Mouse (Mus musculus) embryonic facial prominence, embryonic 10.5 days (tissue): Measurements from ENCODE around the gene Golm1. TPM values are rescaled to one million over a fixed set of nuclear protein-coding genes. Genes with fewer than 3 reads are reported as not detected.

Source experiments
- DNase-seq: peaks from one replicate; pipeline ENCODE4 v3.0.0-alpha.2; 2017; ENCODE audit warnings: low spot score
- H3K27ac ChIP-seq: fragments of 300-500 bp; sonication (generic); replicated peaks from 2 replicates; pipeline ENCODE4 v1.5.1; 2016; ENCODE audit warnings: mild to moderate bottlenecking
- H3K27me3 ChIP-seq: fragments of 300-500 bp; sonication (generic); replicated peaks from 2 replicates; pipeline ENCODE4 v1.6.1; 2016; ENCODE audit warnings: low read depth, mild to moderate bottlenecking; ENCODE audit not compliant: poor library complexity, severe bottlenecking
- H3K36me3 ChIP-seq: fragments of 300-500 bp; sonication (generic); replicated peaks from 2 replicates; pipeline ENCODE4 v1.6.1; 2016; ENCODE audit warnings: mild to moderate bottlenecking, moderate library complexity
- H3K4me1 ChIP-seq: fragments of 300-500 bp; sonication (generic); 2 replicates; pipeline ENCODE4 v1.6.1; 2016
- H3K4me3 ChIP-seq: fragments of 300-500 bp; sonication (generic); 2 replicates; pipeline ENCODE4 v1.5.1; 2016; ENCODE audit warnings: mild to moderate bottlenecking, moderate library complexity
- H3K9me3 ChIP-seq: fragments of 300-500 bp; sonication (generic); 2 replicates; pipeline ENCODE4 v1.6.1; 2016; ENCODE audit warnings: mild to moderate bottlenecking
- WGBS: fragments of 180-500 bp; shearing (Covaris S2); methylation state at CpG from one replicate; pipeline ENCODE4 v1.1.7; 2016; 5-methylcytosine and 5-hydroxymethylcytosine counted together
- polyA plus RNA-seq: library from polyadenylated mRNA; unstranded; fragments of >200 nt; fragmentation: Nextera tagmentation; extraction: Ambion mirVana; gene quantifications from 2 replicates; pipeline ENCODE4 v1.2.1, GENCODE M21; 2016

Golm1 gene
- polyA plus RNA-seq, 1 experiment from 2014 or later = 99.3 TPM

- H3K27ac ChIP-seq = peak overlapping the region; percentile 97
- no peaks in the 10 kb centered on the region for H3K9me3 ChIP-seq
- H3K4me1 ChIP-seq = peaks cover 35% of the 10 kb centered on the region
- H3K4me3 ChIP-seq = peak overlapping the region; percentile 91
- 2% methylated on average over 3 of the region's 3 CpGs for WGBS
- no peaks in the 10 kb centered on the region for H3K27me3 ChIP-seq
- H3K36me3 ChIP-seq = peaks cover 13% of the 10 kb centered on the region
- DNase-seq = peak; percentile 63
Measured at GRCm38 (mm10) chr13:59674215-59674614, 1.4 kb downstream of the Golm1 start.

DNA sequence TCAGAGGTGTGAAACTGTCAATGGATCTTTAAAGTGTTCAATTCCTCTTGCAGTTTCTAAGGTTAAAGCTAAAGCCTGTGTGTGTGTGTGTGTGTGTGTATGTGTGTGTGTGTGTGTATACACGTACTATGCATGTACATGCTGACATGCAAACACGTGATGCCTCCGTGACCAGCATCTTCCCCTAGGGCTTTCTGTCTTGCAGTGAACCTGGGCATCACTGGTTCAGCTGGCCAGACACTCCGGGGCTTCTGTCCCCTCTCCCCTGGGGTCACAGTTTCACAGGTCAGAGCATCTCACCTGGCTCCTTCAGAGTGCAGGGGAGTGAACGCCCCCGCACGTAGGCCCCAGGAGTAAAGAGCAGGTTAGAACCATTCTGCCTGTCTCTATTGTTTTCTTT, 2.0 kb downstream of the Golm1 start:
- WGBS = 30% methylated on average over 7 of the region's 7 CpGs

GRCm38 (mm10) chr13:59672248-59672647, 3.4 kb downstream of the Golm1 start:
- Histone ChIP-seq H3K36me3 (peaks cover 24% of the 10 kb centered on the region), H3K27me3 (no peaks in the 10 kb centered on the region), H3K27ac (0 out of 2 replicates have a peak overlapping the region, but pooled peaks have one; percentile 21), H3K9me3 (no peaks in the 10 kb centered on the region), H3K4me3 (no peak overlapping the region), H3K4me1 (peaks cover 35% of the 10 kb centered on the region)
- DNase-seq = no peak
- 69% methylated on average over 6 of the region's 6 CpGs for WGBS

More for the DNA sequence above, 2.0 kb downstream of the Golm1 start:
- H3K4me1 ChIP-seq = peaks cover 31% of the 10 kb centered on the region
- DNase-seq = peak; percentile 38
- peak overlapping the region; percentile 97 for H3K27ac ChIP-seq
- H3K4me3 ChIP-seq = peak overlapping the region; percentile 91
- no peaks in the 10 kb centered on the region for H3K9me3 ChIP-seq
- no peaks in the 10 kb centered on the region for H3K27me3 ChIP-seq
- peaks cover 17% of the 10 kb centered on the region for H3K36me3 ChIP-seq

- DNase-seq = no peak
- Histone ChIP-seq H3K27me3 (no peaks in the 10 kb centered on the region), H3K9me3 (no peaks in the 10 kb centered on the region), H3K27ac (no peak overlapping the region), H3K36me3 (peaks cover 31% of the 10 kb centered on the region), H3K4me1 (peaks cover 35% of the 10 kb centered on the region), H3K4me3 (no peak overlapping the region)
- 76% methylated on average over 2 of the region's 2 CpGs for WGBS
Measured at GRCm38 (mm10) chr13:59671521-59671920, 4.1 kb downstream of the Golm1 start.

GRCm38 (mm10) chr13:59669946-59670345, 5.7 kb downstream of the Golm1 start:
- Histone ChIP-seq H3K27ac (no peak overlapping the region), H3K4me3 (no peak overlapping the region), H3K36me3 (peaks cover 47% of the 10 kb centered on the region), H3K27me3 (no peaks in the 10 kb centered on the region), H3K4me1 (peaks cover 26% of the 10 kb centered on the region), H3K9me3 (no peaks in the 10 kb centered on the region)
- WGBS = 91% methylated on average over 10 of the region's 10 CpGs
- no peak for DNase-seq

DNA sequence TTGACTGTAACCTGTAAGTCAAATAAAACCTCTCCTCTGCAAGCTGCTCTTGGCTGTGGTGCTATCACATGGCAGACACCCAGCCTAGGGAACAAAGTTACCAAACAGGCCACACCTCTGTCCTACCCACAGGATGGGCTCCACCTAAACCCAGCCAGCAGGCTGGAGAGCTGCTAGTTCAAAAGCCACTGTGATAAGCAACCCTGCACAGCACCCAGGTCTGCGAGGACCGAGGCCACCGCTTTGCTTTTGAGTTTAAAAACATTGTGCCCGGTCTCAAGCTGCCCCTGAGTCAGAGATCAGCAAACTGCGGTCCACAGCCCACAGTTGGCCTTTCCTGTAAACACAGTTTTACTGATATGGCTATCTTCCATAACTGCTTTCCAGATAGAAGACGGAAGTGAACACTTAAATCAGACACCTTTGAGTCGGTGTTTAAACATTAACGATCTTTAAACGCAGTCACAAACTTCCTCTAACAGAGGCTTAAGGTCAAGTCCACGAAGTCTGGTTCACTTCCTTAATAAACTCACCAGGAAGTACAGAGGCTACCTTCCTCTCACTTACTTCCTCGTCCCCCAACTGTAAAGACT, 7.0 kb downstream of the Golm1 start:
- Histone ChIP-seq H3K27ac (0 out of 2 replicates have a peak overlapping the region, but pooled peaks have one; percentile 35), H3K4me3 (no peak overlapping the region), H3K4me1 (peaks cover 17% of the 10 kb centered on the region), H3K9me3 (no peaks in the 10 kb centered on the region), H3K36me3 (peaks cover 61% of the 10 kb centered on the region), H3K27me3 (no peaks in the 10 kb centered on the region)
- DNase-seq = no peak
- WGBS = 80% methylated on average over 11 of the region's 11 CpGs

GRCm38 (mm10) chr13:59667763-59668162, 7.8 kb downstream of the Golm1 start:
- H3K9me3 ChIP-seq = no peaks in the 10 kb centered on the region
- H3K4me3 ChIP-seq = no peak overlapping the region
- peaks cover 69% of the 10 kb centered on the region for H3K36me3 ChIP-seq
- H3K27me3 ChIP-seq = no peaks in the 10 kb centered on the region
- no peak overlapping the region for H3K27ac ChIP-seq
- H3K4me1 ChIP-seq = peaks cover 11% of the 10 kb centered on the region
- WGBS = 91% methylated on average over 5 of the region's 5 CpGs
- DNase-seq = no peak

GRCm38 (mm10) chr13:59663939-59664712, 11.5 kb downstream of the Golm1 start:
- H3K9me3 ChIP-seq = no peaks in the 10 kb centered on the region
- no peak overlapping the region for H3K4me3 ChIP-seq
- 95% methylated on average over 19 of the region's 19 CpGs for WGBS
- no peak for DNase-seq
- H3K36me3 ChIP-seq = peaks cover 92% of the 10 kb centered on the region
- peaks cover 5% of the 10 kb centered on the region; the same call in 1 of the 2 replicates for H3K4me1 ChIP-seq
- no peak overlapping the region for H3K27ac ChIP-seq
- no peaks in the 10 kb centered on the region for H3K27me3 ChIP-seq

DNA sequence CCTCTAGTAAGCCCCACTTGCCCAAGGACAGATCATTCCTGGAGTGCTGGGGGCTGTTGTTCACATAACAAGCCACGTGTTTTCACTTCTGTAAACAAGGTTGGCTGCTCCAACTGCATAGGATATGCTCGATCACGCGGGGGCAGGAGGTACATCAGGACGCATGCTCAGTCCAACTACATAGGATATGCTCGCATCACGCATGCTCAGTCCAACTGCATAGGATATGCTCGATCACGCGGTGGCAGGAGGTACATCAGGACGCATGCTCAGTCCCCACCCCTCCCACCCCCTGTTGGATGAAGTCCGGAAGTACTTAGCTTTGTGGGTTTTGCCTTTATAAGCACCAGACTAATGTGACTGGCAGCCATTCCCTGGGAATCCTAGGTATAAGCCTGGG, 13.6 kb downstream of the Golm1 start:
- DNase-seq = no peak
- Histone ChIP-seq H3K4me3 (no peak overlapping the region), H3K36me3 (peaks cover 99% of the 10 kb centered on the region), H3K27me3 (no peaks in the 10 kb centered on the region), H3K9me3 (no peaks in the 10 kb centered on the region), H3K4me1 (peaks cover 5% of the 10 kb centered on the region; the same call in 1 of the 2 replicates), H3K27ac (no peak overlapping the region)
- WGBS = 96% methylated on average over 12 of the region's 12 CpGs

DNA sequence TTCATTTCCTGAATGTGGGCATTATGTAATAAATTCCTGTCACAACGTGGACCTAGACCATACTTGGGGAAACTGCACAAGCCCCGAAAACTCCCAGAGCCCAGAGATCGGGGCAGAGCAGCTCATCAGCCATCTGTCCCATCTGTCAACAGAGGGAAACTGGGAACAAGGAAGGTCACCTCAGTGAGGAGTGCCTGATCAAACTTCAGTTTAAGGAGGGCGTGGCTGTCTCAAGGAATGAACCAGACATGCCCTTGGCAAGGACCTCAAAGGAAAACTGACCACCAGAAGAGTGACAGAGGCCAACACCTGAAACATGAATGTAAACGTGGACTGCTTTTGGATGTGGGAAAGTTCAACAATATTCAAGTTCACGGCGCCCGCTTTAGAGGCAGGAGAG, 14.2 kb downstream of the Golm1 start:
- Histone ChIP-seq H3K4me3 (no peak overlapping the region), H3K27me3 (no peaks in the 10 kb centered on the region), H3K36me3 (peaks cover 98% of the 10 kb centered on the region), H3K27ac (no peak overlapping the region), H3K4me1 (peaks cover 11% of the 10 kb centered on the region), H3K9me3 (no peaks in the 10 kb centered on the region)
- DNase-seq = no peak
- WGBS = 93% methylated on average over 8 of the region's 8 CpGs

GRCm38 (mm10) chr13:59660371-59660770, 15.2 kb downstream of the Golm1 start:
- no peaks in the 10 kb centered on the region for H3K27me3 ChIP-seq
- H3K9me3 ChIP-seq = no peaks in the 10 kb centered on the region
- 95% methylated on average over 3 of the region's 3 CpGs for WGBS
- no peak for DNase-seq
- no peak overlapping the region for H3K4me3 ChIP-seq
- peaks cover 19% of the 10 kb centered on the region for H3K4me1 ChIP-seq
- no peak overlapping the region for H3K27ac ChIP-seq
- peaks cover 98% of the 10 kb centered on the region for H3K36me3 ChIP-seq

DNA sequence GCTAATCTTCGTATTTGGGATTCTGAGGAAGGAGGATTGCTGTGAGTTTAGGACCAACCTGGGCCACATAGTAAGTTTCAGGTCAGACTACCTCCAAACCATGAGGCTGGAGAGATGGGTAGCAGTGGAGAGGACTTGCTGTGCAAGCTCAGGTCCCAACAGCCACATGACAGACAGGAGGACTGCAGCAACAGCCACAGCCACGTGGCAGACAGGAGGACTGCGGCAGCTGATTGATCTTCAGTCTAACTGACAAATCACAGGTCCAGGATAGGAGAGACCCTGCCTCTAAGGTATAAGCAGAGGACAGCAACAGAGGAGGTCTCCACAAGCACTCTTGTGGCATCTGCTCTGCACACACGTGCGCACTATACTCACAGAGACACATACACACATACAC, 17.8 kb downstream of the Golm1 start:
- no peaks in the 10 kb centered on the region for H3K27me3 ChIP-seq
- 87% methylated on average over 5 of the region's 5 CpGs for WGBS
- DNase-seq = no peak
- peaks cover 36% of the 10 kb centered on the region for H3K4me1 ChIP-seq
- no peaks in the 10 kb centered on the region for H3K9me3 ChIP-seq
- no peak overlapping the region for H3K27ac ChIP-seq
- H3K4me3 ChIP-seq = no peak overlapping the region
- peaks cover 97% of the 10 kb centered on the region for H3K36me3 ChIP-seq

- H3K36me3 ChIP-seq = peaks cover 97% of the 10 kb centered on the region
- 47% methylated on average over 4 of the region's 4 CpGs for WGBS
- H3K4me3 ChIP-seq = no peak overlapping the region
- no peaks in the 10 kb centered on the region for H3K9me3 ChIP-seq
- no peaks in the 10 kb centered on the region for H3K27me3 ChIP-seq
- peaks cover 42% of the 10 kb centered on the region for H3K4me1 ChIP-seq
- no peak for DNase-seq
- H3K27ac ChIP-seq = peak overlapping the region; percentile 16
Measured at GRCm38 (mm10) chr13:59656975-59657388, 18.6 kb downstream of the Golm1 start.
